Mouse (Mus musculus) heart, postnatal 0 days (tissue): Measurements from ENCODE around the gene Slc25a15.

Source experiments
- CTCF ChIP-seq: IDR thresholded peaks from 2 replicates; pipeline ENCODE4 v1.5.1; 2016; ENCODE audit warnings: antibody characterized with exemption, control low read depth, low read depth
- EP300 ChIP-seq: IDR thresholded peaks from 2 replicates; pipeline ENCODE4 v1.6.1; 2016; ENCODE audit warnings: antibody characterized with exemption, low read depth

GRCm38 (mm10) chr8:22359359-22359758 is 39.0 kb downstream of the Slc25a15 start:
- no peak for TF ChIP-seq CTCF
- TF ChIP-seq EP300 = no peak
